Mouse (Mus musculus) erythroblast, embryonic 14.5 days (primary cell): ENCODE data around the gene Tbx21.

Experiments used
- GATA1 ChIP-seq: IDR thresholded peaks from 2 replicates; pipeline ENCODE4 v1.6.1; 2012; ENCODE audit warnings: low read length, inconsistent platforms, mixed read lengths
- TAL1 ChIP-seq: IDR thresholded peaks from 3 replicates; pipeline ENCODE4 v1.6.1; 2012; ENCODE audit warnings: low read length, inconsistent platforms, mixed read lengths

DNA sequence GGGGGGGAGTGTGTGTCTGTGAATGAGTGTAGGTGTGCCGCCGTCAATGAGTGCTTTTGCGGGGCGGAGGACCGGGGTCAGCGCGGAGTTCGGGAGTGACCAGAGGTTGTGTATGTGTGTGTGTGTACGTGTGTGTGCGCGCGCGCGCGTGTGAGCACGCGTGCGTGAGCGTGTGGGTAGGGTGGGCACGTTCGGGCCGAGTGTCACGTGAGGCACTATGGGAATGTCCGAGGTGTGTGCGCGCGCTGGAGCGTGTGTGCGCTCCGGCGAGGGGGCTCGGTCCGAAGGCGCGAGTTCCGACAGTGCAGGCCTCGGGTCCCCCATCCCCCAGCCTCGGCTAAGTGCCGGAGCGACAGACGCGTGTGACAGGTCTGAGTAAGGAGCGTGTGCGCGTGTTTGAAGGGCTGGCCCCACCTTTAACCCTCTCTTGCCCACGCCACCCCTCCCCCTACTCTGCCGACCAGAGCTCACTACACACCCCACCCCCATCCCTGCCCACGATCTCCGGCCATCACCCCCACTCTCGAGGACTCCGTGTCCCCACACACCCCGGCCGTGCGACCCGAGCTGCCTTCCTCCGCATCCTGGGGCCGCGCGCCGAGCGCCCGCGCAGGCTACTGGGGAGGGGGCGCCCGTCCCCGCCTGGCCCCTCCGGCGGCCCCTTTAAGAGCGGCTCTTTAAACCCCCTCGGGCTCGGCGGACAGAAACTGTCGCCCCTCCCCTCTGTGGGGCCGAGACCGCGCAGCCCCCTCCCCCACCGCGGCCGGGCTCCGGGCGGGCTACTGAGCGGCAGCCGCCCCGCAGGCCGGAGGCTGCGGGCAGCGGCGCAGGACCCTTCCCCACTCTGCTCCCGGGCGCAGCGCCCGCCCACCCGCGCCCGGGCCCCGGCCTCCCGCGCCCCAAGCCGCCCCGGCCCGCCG lies 35.5 kb upstream of the Tbx21 start:
- TF ChIP-seq GATA1 (no peak), TAL1 (no peak)
